Mouse (Mus musculus): ENCODE data around the gene Tapt1. TPM values are rescaled to one million over a fixed set of nuclear protein-coding genes. Genes with fewer than 3 reads are reported as not detected.
"Not testable (repeated sequence)": the region's sequence is repeated elsewhere in the genome, so short reads cannot be mapped to it uniquely, and the experiment has no call there.

The Tapt1 gene
- total and polyA plus RNA-seq, 3 experiments = 18.7 to 21.1 (median 19.2) TPM

DNA sequence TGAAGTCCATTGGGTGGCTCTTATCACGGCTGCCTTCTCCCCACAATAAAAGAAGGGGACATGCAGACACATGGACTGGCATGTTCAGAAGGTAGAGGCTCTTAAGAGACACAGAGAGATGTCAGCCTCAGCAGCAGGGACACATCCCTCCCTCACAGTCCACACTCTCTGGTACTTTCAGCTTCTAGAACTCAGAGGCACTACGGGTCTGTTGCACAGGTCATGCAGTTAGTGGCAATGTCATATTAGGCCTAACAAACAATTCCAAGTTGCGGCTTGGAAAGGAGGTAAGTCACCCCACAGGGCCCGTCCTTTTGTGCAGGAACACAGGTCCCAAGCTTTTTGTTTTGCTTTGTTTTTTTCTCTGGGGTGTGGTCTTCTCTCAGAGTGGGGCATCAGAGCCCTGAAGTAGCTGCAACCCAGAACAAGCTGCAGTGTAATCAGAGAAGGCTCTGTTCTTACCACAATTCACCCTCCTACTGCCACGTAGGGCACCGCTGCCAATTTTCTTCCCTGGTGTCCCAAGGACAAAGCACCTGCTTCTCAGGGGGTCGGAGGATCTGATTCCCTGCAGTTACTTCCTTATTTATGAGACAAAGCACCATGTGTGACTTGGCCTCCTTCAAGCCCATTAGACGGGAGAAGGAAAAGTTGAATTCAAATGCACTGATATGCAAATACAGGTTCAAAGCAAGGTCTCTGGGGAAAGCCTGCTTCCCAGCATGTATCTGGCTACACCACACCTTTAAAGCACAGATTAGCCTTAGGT lies 82.8 kb downstream of the Tapt1 start:
- DNase-seq = no peak
- H3K27ac ChIP-seq = no peak overlapping the region
- no peaks in the 10 kb centered on the region for H3K79me2 ChIP-seq (replicated peaks; ENCODE audit: control insufficient read depth, insufficient read depth, low read length)
- intact Hi-C loops (cut with DNase I) = no loop called here
- H3K27me3 ChIP-seq (ENCODE audit: control insufficient read depth, insufficient read depth, low read length) = no peaks in the 10 kb centered on the region
- H3K36me3 ChIP-seq (ENCODE audit: control insufficient read depth, insufficient read depth, low read length) = no peaks in the 10 kb centered on the region
- no peaks in the 10 kb centered on the region for H3K4me1 ChIP-seq (ENCODE audit: control insufficient read depth, insufficient read depth, low read length)
- TF ChIP-seq EP300 (IDR thresholded peaks at IDR 0.05; ENCODE audit: insufficient read depth, low read depth, low read length) (no peak), POLR2A (IDR thresholded peaks at IDR 0.05; ENCODE audit: insufficient read depth, low read depth, low read length) (no peak), CTCF (IDR thresholded peaks at IDR 0.05) (no peak)
- H3K4me3 ChIP-seq = no peak overlapping the region
- no peak overlapping the region for H3K9ac ChIP-seq (ENCODE audit: low read depth, low read length)
- WGBS = 56% methylated on average over 8 of the region's 8 CpGs

GRCm38 (mm10) chr5:44127487-44127886 lies 98.9 kb downstream of the Tapt1 start:
- intact Hi-C loops (cut with DNase I) = no loop called here
- Histone ChIP-seq H3K27ac (no peak overlapping the region), H3K36me3 (ENCODE audit: control insufficient read depth, insufficient read depth, low read length) (no peaks in the 10 kb centered on the region), H3K79me2 (replicated peaks; ENCODE audit: control insufficient read depth, insufficient read depth, low read length) (no peaks in the 10 kb centered on the region), H3K4me1 (ENCODE audit: control insufficient read depth, insufficient read depth, low read length) (no peaks in the 10 kb centered on the region), H3K4me3 (no peak overlapping the region), H3K9ac (ENCODE audit: low read depth, low read length) (no peak overlapping the region), H3K27me3 (ENCODE audit: control insufficient read depth, insufficient read depth, low read length) (no peaks in the 10 kb centered on the region)
- no peak for DNase-seq
- TF ChIP-seq EP300 (IDR thresholded peaks at IDR 0.05; ENCODE audit: insufficient read depth, low read depth, low read length) (no peak), POLR2A (IDR thresholded peaks at IDR 0.05; ENCODE audit: insufficient read depth, low read depth, low read length) (no peak), CTCF (IDR thresholded peaks at IDR 0.05) (no peak)
- WGBS = 71% methylated on average over 4 of the region's 4 CpGs

DNA sequence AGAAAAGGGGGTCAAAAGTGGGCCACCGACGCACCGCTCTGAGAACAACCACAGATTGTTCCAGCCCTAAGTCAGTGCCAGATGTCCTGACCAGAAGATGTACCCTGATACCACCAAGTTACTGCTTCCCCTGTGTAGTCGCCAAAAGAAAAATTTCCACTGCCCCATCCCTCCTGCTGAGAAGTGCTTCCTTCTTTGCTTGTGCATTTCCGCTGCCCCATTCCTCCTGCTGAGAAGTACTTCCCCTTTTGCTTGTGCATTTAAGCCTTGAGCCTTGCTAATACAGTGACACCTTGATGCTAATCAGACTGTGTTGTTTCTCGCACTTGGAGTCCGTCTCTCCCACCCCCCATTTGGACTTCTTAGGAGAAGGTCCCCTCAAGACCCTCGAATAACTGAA lies 99.9 kb downstream of the Tapt1 start:
- WGBS = 92% methylated on average over 8 of the region's 8 CpGs
- H3K4me3 ChIP-seq; DNase-seq; H3K27me3 ChIP-seq (ENCODE audit: control insufficient read depth, insufficient read depth, low read length); H3K79me2 ChIP-seq (replicated peaks; ENCODE audit: control insufficient read depth, insufficient read depth, low read length); H3K9ac ChIP-seq (ENCODE audit: low read depth, low read length); intact Hi-C loops (cut with DNase I); H3K4me1 ChIP-seq (ENCODE audit: control insufficient read depth, insufficient read depth, low read length); H3K27ac ChIP-seq; H3K36me3 ChIP-seq (ENCODE audit: control insufficient read depth, insufficient read depth, low read length): not testable (repeated sequence)

Other genes with a start within 250 kb of the Tapt1 start
- gene Fgfbp1, start 244.8 kb downstream of the Tapt1 start, total RNA-seq (2021) = not detected
- gene Fgfbp1, start 244.8 kb downstream of the Tapt1 start, polyA plus RNA-seq (2012; rRNA removed) = 0.16 and 0.44 TPM in 2 replicates
- 10 to 100 TPM in 1 of 2 experiments, 1 to 10 TPM in 1; 7.8 to 10.0 TPM for gene Prom1, start 124.6 kb downstream of the Tapt1 start, total RNA-seq (2021)
- 0.57 and 1.8 TPM in 2 replicates for gene Prom1, start 124.6 kb downstream of the Tapt1 start, polyA plus RNA-seq (2012; rRNA removed)

All from heart, adult 2 months (tissue).